Mouse (Mus musculus) olfactory bulb, adult 2 months (tissue): Measurements from ENCODE around the gene Ppp1r26.

Experiments
- CTCF ChIP-seq: fragments of 200-500 bp; IDR thresholded peaks from 2 replicates; pipeline ENCODE4 v1.5.1; 2012; ENCODE audit warnings: low read depth, mild to moderate bottlenecking, low read length, moderate library complexity; ENCODE audit not compliant: insufficient read depth
- POLR2A ChIP-seq: fragments of 200-500 bp; IDR thresholded peaks from 2 replicates; pipeline ENCODE4 v1.6.1; 2012; ENCODE audit warnings: mild to moderate bottlenecking, low read depth, low read length, moderate library complexity; ENCODE audit not compliant: insufficient read depth

- TF ChIP-seq CTCF (peak; percentile 72), POLR2A (no peak)
Measured at GRCm38 (mm10) chr2:28419898-28420297, 26.7 kb upstream of the Ppp1r26 start.
